29 mouse cellular contexts compared by ENCODE assay signal in genomic region chr2:115984487-115984886, GRCm38 (mm10).
DNase-seq lines count a peak whose midpoint lies in the region; ATAC-seq and TF ChIP-seq lines count a peak whose summit lies in the region.
"Had no signal": no experiment of that assay in that cellular context is flagged by ENCODE, and none has a peak within 500 bp of the region (broad histone marks: within the 10 kb centered on the region; RNA-seq: fewer than 3 reads in every experiment).

No protein-coding gene starts in this region.

- TF ChIP-seq POLR2A in liver, adult 2 months (IDR thresholded peaks at IDR 0.05; ENCODE audit: extremely low read depth, insufficient read depth, low read length): no peak

- WGBS in liver, adult 2 months: 18% methylated on average over 4 of the region's 4 CpGs
- WGBS in liver, embryonic 11.5 days: 70% methylated on average over 4 of the region's 4 CpGs
- 64% methylated on average over 4 of the region's 4 CpGs for WGBS in lung, postnatal 0 days
- WGBS in liver, postnatal 0 days (ENCODE audit: insufficient replicate concordance): 37% methylated on average over 4 of the region's 4 CpGs

- peak overlapping the region; percentile 37; the same call in 1 of the 2 replicates for H3K9ac ChIP-seq in liver, adult 2 months (ENCODE audit: low read depth, low read length)
- no peak overlapping the region for H3K9ac ChIP-seq in liver, embryonic 11.5 days (ENCODE audit: low read depth, low read length)
- H3K9ac ChIP-seq in lung, postnatal 0 days (replicated peaks; ENCODE audit: low read depth): no peak overlapping the region
- no peak overlapping the region for H3K9ac ChIP-seq in liver, postnatal 0 days (replicated peaks)
- H3K9ac ChIP-seq: embryonic facial prominence, embryonic 12.5 days; heart, embryonic 12.5 days; hindbrain, embryonic 14.5 days; limb, embryonic 12.5 days; liver, embryonic 14.5 days; neural tube, embryonic 15.5 days had no signal

- no peak for ATAC-seq in liver, embryonic 11.5 days (replicated peaks; ENCODE audit: low FRiP score)
- 0 out of 2 replicates have a peak, but pooled peaks have one; percentile 4 for ATAC-seq in lung, postnatal 0 days
- peak; percentile 70 for ATAC-seq in liver, postnatal 0 days
- ATAC-seq: forebrain, embryonic 14.5 days; Patski had no signal

- no peaks in the 10 kb centered on the region for H3K36me3 ChIP-seq in liver, adult 2 months (ENCODE audit: control insufficient read depth, insufficient read depth, low read length)
- H3K36me3 ChIP-seq in liver, embryonic 11.5 days (ENCODE audit: control insufficient read depth, insufficient read depth, low read length): no peaks in the 10 kb centered on the region
- no peaks in the 10 kb centered on the region for H3K36me3 ChIP-seq in lung, postnatal 0 days (ENCODE audit: insufficient read depth, low read length)
- no peaks in the 10 kb centered on the region for H3K36me3 ChIP-seq in liver, postnatal 0 days (replicated peaks; ENCODE audit: insufficient read depth, low read length)
- H3K36me3 ChIP-seq: embryonic facial prominence, embryonic 12.5 days; limb, embryonic 12.5 days; neural tube, embryonic 15.5 days had no signal

- no peak for TF ChIP-seq EP300 in lung, postnatal 0 days (IDR thresholded peaks at IDR 0.05)
- no peak for TF ChIP-seq EP300 in liver, postnatal 0 days (IDR thresholded peaks at IDR 0.05; ENCODE audit: low read depth)

- TF ChIP-seq CTCF in liver, adult 2 months (IDR thresholded peaks at IDR 0.05; ENCODE audit: low read depth, low read length): no peak
- no peak for TF ChIP-seq CTCF in lung, postnatal 0 days (IDR thresholded peaks at IDR 0.05)
- TF ChIP-seq CTCF in liver, postnatal 0 days (IDR thresholded peaks at IDR 0.05; ENCODE audit: low read depth): no peak

- peaks cover 4% of the 10 kb centered on the region; the same call in 1 of the 2 replicates for H3K79me2 ChIP-seq in liver, adult 2 months (ENCODE audit: control insufficient read depth, insufficient read depth, low read length)

- no peak overlapping the region for H3K4me2 ChIP-seq in liver, embryonic 11.5 days
- H3K4me2 ChIP-seq in lung, postnatal 0 days (replicated peaks; ENCODE audit: low read depth, low read length): 0 out of 2 replicates have a peak overlapping the region, but pooled peaks have one; percentile 5
- peak overlapping the region; percentile 33 for H3K4me2 ChIP-seq in liver, postnatal 0 days (ENCODE audit: low read depth, low read length)
- H3K4me2 ChIP-seq: embryonic facial prominence, embryonic 12.5 days; heart, embryonic 12.5 days; hindbrain, embryonic 14.5 days; limb, embryonic 12.5 days; neural tube, embryonic 15.5 days had no signal

- H3K4me3 ChIP-seq in liver, adult 2 months (ENCODE audit: insufficient read depth, low read depth, low read length): peak overlapping the region; percentile 55
- H3K4me3 ChIP-seq in liver, embryonic 11.5 days (ENCODE audit: low read depth, low read length): no peak overlapping the region
- no peak overlapping the region for H3K4me3 ChIP-seq in lung, postnatal 0 days (ENCODE audit: low read depth, low read length)
- no peak overlapping the region for H3K4me3 ChIP-seq in liver, postnatal 0 days (ENCODE audit: low read depth, low read length)
- H3K4me3 ChIP-seq: embryonic facial prominence, embryonic 12.5 days; heart, adult 2 months; heart, embryonic 12.5 days; limb, embryonic 12.5 days; neural tube, embryonic 15.5 days had no signal

- peak overlapping the region; percentile 69 for H3K27ac ChIP-seq in liver, adult 2 months (replicated peaks; ENCODE audit: insufficient read depth, low read depth, low read length)
- H3K27ac ChIP-seq in liver, embryonic 11.5 days (ENCODE audit: low read depth, low read length): no peak overlapping the region
- no peak overlapping the region for H3K27ac ChIP-seq in lung, postnatal 0 days (ENCODE audit: low read length)
- H3K27ac ChIP-seq in liver, postnatal 0 days (ENCODE audit: low read depth): peak overlapping the region; percentile 70
- H3K27ac ChIP-seq: embryonic facial prominence, embryonic 12.5 days; heart, adult 2 months; hindbrain, embryonic 14.5 days; kidney, postnatal 0 days; limb, embryonic 12.5 days; liver, embryonic 14.5 days; neural tube, embryonic 15.5 days had no signal

- DNase-seq in liver, adult 2 months (ENCODE audit: extremely low read depth, low read depth, low spot score): peak; percentile 82
- DNase-seq in liver, embryonic 11.5 days (ENCODE audit: low spot score): no peak
- DNase-seq in lung, postnatal 0 days (ENCODE audit: low spot score): no peak
- no peak for DNase-seq in lung, postnatal 25 days (ENCODE audit: low spot score)
- DNase-seq in liver, postnatal 0 days: no peak
- DNase-seq in layer of hippocampus, postnatal 14 days (ENCODE audit: low spot score in 2 of 2): no peak
- DNase-seq in layer of hippocampus, adult 9-11 months: no peak
- DNase-seq: cerebellum, adult 11 months; cerebellum, adult 9-10 months; cerebellum, postnatal 36 days; embryo, embryonic 11 days; gastrocnemius, postnatal 25 days; heart, adult 2 months; kidney, adult 8-10 months; kidney, postnatal 4 days; midbrain, embryonic 14.5 days; retina, postnatal 1 day; right cerebral cortex, postnatal 14 days; thymus, adult 2 months; thymus, postnatal 36 days had no signal

- H3K4me1 ChIP-seq in liver, adult 2 months (ENCODE audit: control insufficient read depth, insufficient read depth, low read length): no peaks in the 10 kb centered on the region
- no peaks in the 10 kb centered on the region for H3K4me1 ChIP-seq in liver, embryonic 11.5 days (replicated peaks; ENCODE audit: control insufficient read depth, insufficient read depth, low read length)
- no peaks in the 10 kb centered on the region for H3K4me1 ChIP-seq in lung, postnatal 0 days (ENCODE audit: insufficient read depth, low read depth, low read length)
- peaks cover 11% of the 10 kb centered on the region for H3K4me1 ChIP-seq in liver, postnatal 0 days (ENCODE audit: insufficient read depth)

- H3K27me3 ChIP-seq in liver, adult 2 months (ENCODE audit: control insufficient read depth, insufficient read depth, low read length): no peaks in the 10 kb centered on the region
- no peaks in the 10 kb centered on the region for H3K27me3 ChIP-seq in liver, embryonic 11.5 days (replicated peaks; ENCODE audit: control insufficient read depth, insufficient read depth, low read length)
- no peaks in the 10 kb centered on the region for H3K27me3 ChIP-seq in lung, postnatal 0 days (replicated peaks; ENCODE audit: insufficient read depth, low read length)
- no peaks in the 10 kb centered on the region for H3K27me3 ChIP-seq in liver, postnatal 0 days (ENCODE audit: insufficient read depth, low read length)
- H3K27me3 ChIP-seq: embryonic facial prominence, embryonic 12.5 days; heart, embryonic 12.5 days; limb, embryonic 12.5 days; neural tube, embryonic 15.5 days; Patski had no signal

- H3K9me3 ChIP-seq in liver, embryonic 11.5 days (ENCODE audit: control insufficient read depth, low read length): no peaks in the 10 kb centered on the region
- H3K9me3 ChIP-seq in lung, postnatal 0 days (ENCODE audit: low read length): no peaks in the 10 kb centered on the region
- H3K9me3 ChIP-seq in liver, postnatal 0 days (ENCODE audit: low read length): no peaks in the 10 kb centered on the region
- H3K9me3 ChIP-seq: embryonic facial prominence, embryonic 12.5 days; heart, embryonic 12.5 days; limb, embryonic 12.5 days; neural tube, embryonic 15.5 days had no signal

Comparison
In these comparisons a context has a peak if more than half of its experiments do, and no peak if none do; other contexts are left out.
1. H3K27ac ChIP-seq: peak in liver, adult 2 months (single experiment) and liver, postnatal 0 days (single experiment); none in liver, embryonic 11.5 days (single experiment) and lung, postnatal 0 days (single experiment).